Mouse (Mus musculus) B cell, adult 2 months (primary cell): ENCODE results near the gene Il1rap.

ENCODE experiments used
- DNase-seq, 2 experiments: peaks; one replicate each; pipeline ENCODE4 v3.0.0; 2022

Il1rap gene

GRCm38 (mm10) chr16:26581048-26581912 is at the start of gene Il1rap:
Gene Il1rap (plus strand): TSS chr16:26581704.
- peak; percentile 91 for DNase-seq

- no peak for DNase-seq
Measured at GRCm38 (mm10) chr16:26532287-26532686, 49.2 kb upstream of the Il1rap start.

- no peak for DNase-seq
Measured at GRCm38 (mm10) chr16:26546170-26546878, 35.2 kb upstream of the Il1rap start.

GRCm38 (mm10) chr16:26546879-26547206 is 34.7 kb upstream of the Il1rap start:
- DNase-seq, result no peak

GRCm38 (mm10) chr16:26549221-26549620 is 32.3 kb upstream of the Il1rap start:
- DNase-seq, result no peak

GRCm38 (mm10) chr16:26552234-26552633 is 29.3 kb upstream of the Il1rap start:
- no peak for DNase-seq

GRCm38 (mm10) chr16:26558797-26559196 is 22.7 kb upstream of the Il1rap start:
- no peak for DNase-seq

GRCm38 (mm10) chr16:26561743-26562142 is 19.8 kb upstream of the Il1rap start:
- DNase-seq, result no peak

- DNase-seq, result no peak
Measured at GRCm38 (mm10) chr16:26562771-26563170, 18.7 kb upstream of the Il1rap start.

GRCm38 (mm10) chr16:26569387-26569978 is 12.0 kb upstream of the Il1rap start:
- DNase-seq, result no peak

GRCm38 (mm10) chr16:26571836-26572235 is 9.7 kb upstream of the Il1rap start:
- no peak for DNase-seq

- DNase-seq, result no peak
Measured at GRCm38 (mm10) chr16:26574173-26574572, 7.3 kb upstream of the Il1rap start.

- DNase-seq, result no peak
Measured at GRCm38 (mm10) chr16:26581913-26582376, 441 bp downstream of the Il1rap start.

- DNase-seq, result no peak
Measured at GRCm38 (mm10) chr16:26585806-26586205, 4.3 kb downstream of the Il1rap start.

- DNase-seq, result no peak
Measured at GRCm38 (mm10) chr16:26590897-26591570, 9.5 kb downstream of the Il1rap start.

GRCm38 (mm10) chr16:26596440-26596839 is 14.9 kb downstream of the Il1rap start:
- no peak for DNase-seq

- DNase-seq, result no peak
Measured at GRCm38 (mm10) chr16:26597307-26597706, 15.8 kb downstream of the Il1rap start.

GRCm38 (mm10) chr16:26598591-26598990 is 17.1 kb downstream of the Il1rap start:
- no peak for DNase-seq

GRCm38 (mm10) chr16:26601482-26601881 is 20.0 kb downstream of the Il1rap start:
- no peak for DNase-seq

GRCm38 (mm10) chr16:26604621-26605020 is 23.1 kb downstream of the Il1rap start:
- DNase-seq, result no peak

GRCm38 (mm10) chr16:26608003-26608402 is 26.5 kb downstream of the Il1rap start:
- no peak for DNase-seq

GRCm38 (mm10) chr16:26610508-26610907 is 29.0 kb downstream of the Il1rap start:
- DNase-seq, result no peak
